Mouse (Mus musculus) kidney, postnatal 25 days (tissue): ENCODE measurements around the gene Srcap.
"Not testable (repeated sequence)": the region's sequence is repeated elsewhere in the genome, so short reads cannot be mapped to it uniquely, and the experiment has no call there.

Source experiments
- DNase-seq, 2 experiments: peaks; one replicate each; pipeline ENCODE4 v3.0.0; 2021; ENCODE audit warnings: mixed read lengths in 2 of 2

Gene Srcap

DNA sequence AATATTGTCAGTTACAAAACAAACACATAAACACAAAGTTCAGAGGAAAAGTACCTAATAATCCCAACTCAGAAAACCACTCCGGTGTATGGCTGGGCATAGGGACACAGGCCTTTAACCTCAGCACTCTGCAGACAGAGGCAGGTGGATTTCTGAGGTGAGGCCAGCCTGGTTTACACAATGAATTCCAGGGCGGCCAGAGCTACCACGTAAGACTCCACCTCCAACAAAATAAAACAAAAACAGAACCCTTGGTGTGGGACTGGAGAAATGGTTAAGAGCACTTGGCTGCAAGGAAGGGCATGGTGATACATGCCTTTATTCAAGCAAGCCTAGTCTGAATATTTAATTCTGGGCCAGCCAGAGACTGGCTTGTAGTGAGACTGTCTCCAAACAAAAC, 19.9 kb upstream of the Srcap start:
- DNase-seq, result no peak

DNA sequence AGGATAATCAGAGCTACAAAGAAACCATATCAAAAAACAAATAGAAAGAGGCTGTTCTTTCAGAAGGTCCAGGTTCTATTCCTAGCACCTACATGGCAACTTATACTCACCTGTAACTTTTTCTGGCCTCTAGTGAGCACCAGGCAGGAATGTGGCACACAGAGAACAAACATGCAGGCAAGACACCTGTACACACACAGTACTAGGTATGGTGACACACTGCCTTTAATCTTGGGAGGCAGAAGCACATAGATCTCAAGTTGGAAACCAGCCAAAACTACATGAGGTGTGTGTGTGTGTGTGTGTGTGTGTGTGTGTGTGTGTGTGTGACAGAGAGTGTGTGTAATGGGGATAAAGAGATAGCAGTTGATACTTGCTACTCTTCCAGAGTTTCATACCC, 17.1 kb upstream of the Srcap start:
- no peak for DNase-seq

DNA sequence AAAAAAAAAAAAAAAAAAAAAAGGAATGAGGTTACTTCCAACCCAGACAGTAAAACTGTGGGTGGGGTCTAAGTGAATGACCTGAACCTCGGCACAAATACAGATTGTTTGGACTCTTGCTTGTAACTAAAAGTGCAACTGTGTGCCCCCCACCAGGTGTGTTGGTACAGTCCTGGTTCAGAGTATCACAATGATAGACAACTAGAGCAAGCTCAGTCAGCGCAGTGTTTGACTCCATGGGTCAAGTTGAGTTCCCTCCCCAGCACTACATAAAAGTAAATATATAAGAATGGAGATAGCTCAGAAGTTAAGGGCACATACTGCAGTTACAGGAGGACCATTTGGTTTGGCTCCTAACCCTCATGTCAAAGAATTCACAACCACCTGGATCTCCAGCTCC, 14.4 kb upstream of the Srcap start:
- DNase-seq, result no peak

DNA sequence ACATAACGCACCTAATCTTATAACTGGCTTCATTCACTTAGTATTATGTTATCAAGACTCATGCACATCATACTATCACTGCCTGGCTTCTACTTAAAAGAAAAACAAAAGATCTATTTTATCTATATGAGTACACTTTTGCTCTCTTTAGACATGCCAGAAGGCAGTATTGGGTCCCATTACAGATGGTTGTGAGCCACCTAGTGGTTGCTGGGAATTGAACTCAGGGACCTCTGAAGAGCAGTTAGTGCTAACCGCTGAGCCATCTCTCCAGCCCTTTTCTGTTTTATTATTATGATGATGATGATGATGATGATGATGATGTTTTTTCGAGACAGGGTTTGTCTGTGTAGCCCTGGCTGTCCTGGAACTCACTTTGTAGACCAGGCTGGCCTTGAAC, 13.4 kb upstream of the Srcap start:
- peak; percentile 61 to 71 for DNase-seq

DNA sequence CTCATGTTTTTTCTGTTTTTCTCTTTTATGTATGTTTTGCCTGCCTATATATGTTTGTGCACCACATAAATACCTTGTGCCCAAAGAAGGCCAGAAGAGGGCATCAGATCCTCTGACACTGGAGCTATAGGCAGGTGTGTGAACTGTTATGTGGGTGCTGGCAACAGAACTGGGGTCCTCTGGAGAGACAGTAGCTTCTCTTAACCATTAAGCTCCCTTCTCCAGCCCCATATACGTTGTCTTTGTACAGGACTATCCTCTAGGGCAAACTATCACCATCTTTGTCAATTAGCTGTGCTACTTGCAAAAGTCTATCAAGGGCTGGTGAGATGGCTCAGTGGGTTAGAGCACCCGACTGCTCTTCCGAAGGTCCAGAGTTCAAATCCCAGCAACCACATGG, 3.5 kb upstream of the Srcap start:
- no peak for DNase-seq

DNA sequence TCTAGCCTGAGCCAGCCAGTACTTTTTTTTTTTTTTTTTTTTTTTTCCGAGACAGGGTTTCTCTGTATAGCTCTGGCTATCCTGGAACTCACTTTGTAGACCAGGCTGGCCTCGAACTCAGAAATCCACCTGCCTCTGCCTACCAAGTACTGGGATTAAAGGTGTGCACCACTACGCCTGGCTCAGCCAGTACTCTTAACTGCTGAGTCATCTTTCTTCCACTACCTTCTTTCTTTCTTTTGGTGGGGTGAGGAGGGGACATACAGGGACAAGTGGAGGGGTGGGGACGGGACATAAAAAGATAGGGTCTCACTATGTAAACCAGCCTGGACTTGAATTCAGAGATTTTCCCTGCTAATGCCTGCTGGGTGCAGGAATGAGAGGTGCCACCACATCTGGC, 2.0 kb upstream of the Srcap start:
- DNase-seq, result not testable (repeated sequence)

DNA sequence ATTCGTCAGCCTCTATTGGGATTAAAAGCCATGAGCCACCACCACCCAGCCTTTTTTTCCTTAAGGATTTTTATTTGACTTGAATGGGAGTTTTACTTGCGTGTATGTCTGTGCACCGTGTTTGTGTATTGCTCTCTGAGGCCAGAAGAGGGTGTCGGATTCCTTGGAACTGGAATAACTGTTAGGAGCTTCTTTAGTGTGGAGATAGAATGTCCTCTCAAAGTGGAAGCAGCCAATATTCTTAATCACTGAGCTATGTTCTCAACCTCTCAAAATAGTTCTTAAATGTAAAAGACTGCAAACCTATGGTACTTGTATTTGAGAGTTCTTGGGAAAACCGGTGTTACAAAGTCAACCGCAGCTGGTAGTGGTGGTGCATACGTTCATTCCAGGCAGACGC, 542 bp upstream of the Srcap start:
- DNase-seq, result peak in 1 of 2 experiments; percentile 41

DNA sequence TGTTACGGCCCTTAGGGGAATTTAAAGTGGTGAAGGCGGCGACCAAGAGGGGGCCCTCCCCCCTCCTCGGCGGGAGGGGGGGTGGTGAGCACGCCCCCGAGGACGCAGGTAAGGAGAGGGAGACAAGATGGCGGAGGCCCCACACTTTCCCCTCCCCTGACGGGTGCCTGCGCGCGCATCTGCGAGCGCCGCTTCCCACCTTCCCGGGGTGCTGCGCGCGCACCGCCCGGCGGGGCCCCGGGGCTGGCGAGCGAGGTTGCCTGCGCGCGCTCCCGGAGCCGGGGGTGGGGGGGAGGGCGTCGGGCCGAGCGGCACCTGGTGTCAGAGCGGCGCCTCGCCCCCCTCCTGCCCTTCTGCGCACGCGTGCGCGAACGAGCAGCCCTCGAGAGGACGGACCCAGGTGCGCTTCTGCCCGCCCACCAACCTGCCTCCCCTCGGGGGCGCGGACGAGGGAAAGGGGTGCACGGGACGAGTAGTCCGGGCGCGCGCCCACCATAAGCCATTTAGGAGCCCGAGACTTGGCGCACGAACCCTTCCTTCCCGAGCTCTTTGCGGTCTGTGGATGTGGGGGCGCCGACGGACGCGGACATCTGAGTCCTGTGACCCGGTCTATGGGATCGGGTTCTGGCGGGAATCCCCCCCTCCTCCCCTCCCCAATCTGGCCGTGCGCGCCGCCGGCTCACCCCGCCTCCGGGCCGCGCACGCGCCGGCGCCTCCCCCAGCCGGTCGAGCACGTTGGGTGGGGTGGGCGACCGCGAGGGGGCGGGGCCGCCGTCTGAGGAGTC, 640 bp downstream of the Srcap start:
- DNase-seq, result peak; percentile 86 to 96

DNA sequence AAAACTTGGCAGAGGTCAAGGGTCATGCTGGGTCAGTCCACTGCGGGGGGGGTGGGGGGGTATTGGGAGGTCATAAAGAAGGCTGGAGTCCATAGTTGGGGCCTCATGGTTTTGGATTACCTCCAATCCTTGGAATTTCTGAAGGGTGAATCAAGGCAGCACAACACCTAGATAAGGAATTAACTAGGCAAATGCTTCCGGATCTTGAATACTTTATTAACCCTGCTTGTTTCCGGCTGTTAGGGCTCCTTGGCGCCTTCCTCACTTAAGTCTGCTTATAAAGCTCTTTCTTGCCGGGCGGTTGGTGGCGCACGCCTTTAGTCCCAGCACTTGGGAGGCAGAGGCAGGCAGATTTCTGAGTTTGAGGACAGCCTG, 1.2 kb downstream of the Srcap start:
- DNase-seq, result peak in 1 of 2 experiments; percentile 69

DNA sequence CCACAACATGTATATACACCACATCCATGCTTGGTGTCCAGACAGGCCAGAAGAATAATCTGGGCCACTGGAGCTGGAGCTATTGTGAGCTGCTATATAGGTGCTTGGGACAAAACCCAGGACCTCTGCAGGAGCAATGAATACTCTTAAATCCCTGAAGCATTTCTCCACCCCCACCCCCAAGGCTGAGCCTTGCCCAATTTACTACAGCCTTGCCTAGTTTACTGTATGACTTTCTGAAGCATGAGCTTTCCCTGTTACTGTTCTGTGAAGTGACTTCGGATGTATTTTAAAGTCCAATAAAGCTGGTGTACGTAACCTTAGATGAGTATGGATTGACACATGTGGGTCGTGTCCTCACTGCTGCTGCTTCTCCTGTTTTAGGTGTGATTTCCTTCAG, 2.0 kb downstream of the Srcap start:
- DNase-seq, result no peak

DNA sequence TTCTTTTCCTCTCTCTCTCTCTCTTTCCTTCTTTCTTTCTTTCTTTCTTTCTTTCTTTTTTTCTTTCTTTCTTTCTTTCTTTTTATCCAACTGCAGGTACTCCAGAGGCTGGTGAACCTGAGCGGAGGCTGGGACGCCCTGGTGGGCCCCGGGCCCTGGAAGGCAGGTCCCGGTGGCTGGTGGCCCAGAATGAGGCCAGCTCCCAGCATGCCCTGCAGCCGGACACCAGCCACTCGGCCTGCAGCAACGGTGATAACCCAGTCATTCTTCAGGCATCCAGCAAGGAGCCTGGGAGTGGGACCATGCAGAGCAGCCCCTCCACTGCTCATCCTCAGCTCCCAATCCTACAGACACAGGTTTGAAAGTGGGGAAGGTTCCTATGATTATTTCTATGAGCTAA, 4.1 kb downstream of the Srcap start:
- no peak for DNase-seq

DNA sequence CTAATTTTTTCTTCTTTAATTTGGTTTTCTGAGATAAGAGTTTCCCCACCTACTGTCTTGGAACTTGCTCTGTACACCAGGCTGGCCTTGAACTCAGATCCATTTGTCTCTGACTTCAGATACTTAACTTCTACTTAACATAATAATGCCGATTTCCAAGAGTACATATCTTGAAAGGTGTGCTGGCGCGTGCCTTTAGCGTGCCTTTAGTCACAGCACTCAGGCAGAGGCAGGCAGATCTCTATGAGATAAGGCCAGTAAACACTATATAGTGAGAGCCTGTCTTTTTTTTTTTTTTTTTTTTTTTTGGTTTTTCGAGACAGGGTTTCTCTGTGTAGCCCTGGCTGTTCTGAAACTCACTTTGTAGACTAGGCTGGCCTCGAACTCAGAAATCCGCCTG, 4.6 kb downstream of the Srcap start:
- no peak for DNase-seq

DNA sequence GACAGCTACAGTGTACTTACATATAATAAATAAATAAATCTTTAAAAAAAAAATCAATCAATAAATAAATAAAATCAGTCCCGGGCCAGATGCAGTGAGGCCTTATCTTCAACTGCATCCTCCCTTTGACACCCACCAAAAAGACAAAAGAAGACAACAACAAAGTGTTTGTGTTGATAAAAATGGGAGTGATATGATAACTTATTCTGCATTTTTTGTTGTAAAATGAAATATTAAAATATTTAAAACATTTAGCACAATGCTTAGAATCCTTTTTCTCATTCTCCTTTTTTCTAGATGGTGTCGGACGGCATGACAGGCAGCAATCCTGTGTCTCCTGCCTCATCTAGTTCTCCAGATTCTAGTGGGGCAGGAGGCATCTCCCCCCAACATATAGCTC, 7.5 kb downstream of the Srcap start, which contains the start of gene Gm42715:
Gm42715 (plus strand) TSS at position 301 of the 400 bp plus-strand sequence.
- no peak for DNase-seq

DNA sequence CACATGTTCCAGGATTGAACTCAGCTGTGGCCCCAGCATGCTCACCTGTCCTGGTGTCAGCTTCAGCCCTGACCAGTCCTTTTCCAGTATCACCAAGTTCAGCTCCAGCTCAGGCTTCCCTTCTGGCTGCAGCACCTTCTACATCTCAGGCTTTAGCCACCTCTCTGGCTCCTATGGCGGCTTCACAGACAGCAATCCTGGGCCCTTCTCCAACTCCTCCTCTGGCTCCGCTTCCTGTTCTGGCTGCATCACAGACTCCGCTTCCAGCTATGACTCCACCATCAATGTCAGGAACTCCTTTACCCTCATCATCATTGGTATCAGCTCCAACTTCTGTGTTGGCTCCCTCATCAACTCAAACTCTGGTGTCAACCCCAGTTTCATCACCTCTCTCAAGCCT, 29.9 kb downstream of the Srcap start:
- no peak for DNase-seq

DNA sequence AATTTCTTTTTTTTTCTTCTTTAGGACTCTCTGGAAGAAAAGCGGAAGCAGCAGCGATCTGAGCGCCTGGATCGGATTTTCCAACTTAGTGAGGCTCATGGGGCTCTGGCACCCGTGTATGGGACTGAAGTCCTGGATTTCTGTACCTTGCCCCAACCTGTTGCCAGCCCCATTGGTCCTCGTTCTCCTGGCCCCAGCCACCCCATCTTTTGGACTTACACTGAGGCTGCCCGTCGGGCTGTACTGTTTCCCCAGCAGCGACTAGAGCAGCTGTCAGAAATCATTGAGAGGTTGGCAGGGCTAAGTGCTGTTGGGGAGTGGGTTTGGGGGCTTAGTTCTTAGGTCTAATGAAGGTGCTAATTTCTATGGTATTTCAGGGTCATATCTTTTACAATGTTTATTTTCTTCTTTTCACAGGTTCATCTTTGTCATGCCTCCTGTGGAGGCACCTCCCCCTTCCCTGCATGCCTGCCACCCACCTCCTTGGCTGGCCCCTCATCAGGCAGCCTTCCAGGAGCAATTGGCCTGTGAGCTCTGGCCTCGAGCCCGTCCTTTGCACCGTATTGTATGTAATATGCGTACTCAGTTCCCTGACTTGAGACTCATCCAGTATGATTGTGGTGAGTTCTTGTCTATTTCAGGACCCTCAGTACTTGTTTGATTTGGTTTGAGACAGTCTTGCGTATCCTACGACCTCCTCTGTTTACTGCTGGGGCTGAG, 37.5 kb downstream of the Srcap start:
- peak in 1 of 2 experiments; percentile 42 for DNase-seq

DNA sequence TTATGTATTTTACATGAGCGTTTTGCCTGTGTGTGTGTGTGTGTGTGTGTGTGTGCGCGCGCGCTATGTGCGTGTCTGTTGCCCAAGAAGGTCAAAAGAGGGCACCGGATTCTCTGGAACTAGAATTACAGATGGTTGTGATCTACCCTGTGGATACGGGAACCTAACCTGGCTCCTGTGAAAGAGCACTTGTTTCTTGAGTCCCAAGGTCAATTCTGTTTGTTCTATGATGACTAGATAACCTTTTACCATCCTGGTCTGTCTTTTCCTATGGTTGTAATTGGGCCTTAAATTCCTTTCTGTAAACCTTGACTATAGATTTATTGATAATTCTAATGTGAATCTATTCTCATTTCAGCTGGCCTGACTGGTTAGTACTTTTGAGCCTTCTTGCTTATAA, 39.8 kb downstream of the Srcap start:
- no peak for DNase-seq

DNA sequence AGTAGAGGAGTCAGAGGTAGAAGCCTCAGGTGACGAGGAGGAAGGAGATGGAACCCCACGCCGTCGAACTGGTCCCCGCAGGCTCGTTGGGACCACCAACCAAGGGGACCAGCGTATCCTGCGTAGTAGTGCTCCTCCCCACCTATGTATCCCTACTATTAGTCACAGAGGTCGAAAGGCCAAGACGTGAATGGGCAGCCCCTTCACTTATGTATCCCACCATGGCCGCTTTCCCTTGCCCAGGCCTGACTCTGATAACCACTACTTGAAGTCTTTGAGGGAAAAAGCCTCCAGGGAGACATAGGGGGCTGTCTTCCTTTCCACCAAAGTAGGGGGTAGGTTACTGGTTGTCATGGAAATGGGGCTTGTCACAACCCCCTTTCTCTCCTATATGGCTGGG, 48.8 kb downstream of the Srcap start:
- no peak for DNase-seq

DNA sequence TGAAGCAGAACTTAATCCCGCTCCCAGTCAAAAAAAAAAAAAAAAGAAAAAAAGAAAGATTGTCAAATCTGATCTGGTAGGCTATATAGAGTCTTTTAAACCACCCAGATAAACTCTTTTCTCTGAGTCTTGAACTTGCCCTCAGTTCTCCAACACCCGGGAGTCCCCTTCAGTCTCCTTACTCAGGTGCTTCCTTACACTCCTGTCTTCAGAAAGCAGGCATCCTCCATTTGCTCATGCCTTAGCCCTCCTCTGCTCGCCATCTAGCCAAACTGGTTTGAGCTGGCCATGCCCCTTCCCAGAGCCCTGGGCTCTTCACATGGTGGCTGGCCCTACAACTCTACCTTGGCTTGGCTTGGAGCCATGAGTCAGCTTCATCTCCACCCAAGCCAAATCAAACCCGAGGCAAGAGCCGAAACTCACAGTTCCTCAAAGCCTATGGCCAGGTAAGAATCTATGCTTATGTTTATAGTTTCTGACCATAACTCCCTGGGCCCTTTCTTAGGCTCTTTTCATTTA, 49.6 kb downstream of the Srcap start, which contains the start of gene Tmem265:
Tmem265 (plus strand) TSS at position 51 of the 519 bp plus-strand sequence.
- DNase-seq, result peak; percentile 31 to 48

DNA sequence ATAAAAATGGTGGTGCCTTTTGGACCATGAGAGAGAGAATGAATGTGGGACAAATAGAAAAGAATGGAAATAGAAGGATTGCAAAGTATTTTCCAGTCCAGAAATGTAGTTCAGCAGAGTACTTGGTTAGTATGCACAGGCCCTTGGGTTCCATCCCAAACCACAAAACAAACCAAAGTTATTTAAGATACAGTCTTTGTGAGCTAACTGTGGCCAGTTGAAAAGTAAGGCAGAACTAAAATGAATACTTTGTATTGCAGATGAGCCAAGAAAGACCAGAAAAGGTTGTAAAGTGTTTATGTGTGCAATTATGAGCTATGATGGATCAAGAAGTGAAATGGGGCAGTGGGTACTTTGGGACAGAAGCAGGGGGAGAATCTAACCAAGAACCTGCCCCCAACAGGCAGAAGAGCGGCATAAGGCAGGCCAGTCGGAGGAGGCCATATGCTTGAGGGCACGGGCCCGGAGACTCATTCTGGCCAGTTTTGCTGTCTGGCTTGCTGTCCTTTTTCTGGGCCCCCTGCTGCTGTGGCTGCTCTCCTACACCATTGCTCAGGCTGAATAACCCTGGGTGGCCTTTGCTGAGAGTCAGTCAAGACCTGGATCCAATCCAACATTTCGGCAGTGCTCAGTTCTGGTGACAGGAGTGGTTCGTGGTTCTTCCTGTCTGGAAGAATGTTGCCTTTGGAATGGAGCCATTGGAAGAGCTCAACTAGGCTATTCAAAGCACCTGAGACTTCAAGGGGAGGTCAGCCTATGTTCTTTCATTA, 52.8 kb downstream of the Srcap start:
- DNase-seq, result peak; percentile 59 to 60

DNA sequence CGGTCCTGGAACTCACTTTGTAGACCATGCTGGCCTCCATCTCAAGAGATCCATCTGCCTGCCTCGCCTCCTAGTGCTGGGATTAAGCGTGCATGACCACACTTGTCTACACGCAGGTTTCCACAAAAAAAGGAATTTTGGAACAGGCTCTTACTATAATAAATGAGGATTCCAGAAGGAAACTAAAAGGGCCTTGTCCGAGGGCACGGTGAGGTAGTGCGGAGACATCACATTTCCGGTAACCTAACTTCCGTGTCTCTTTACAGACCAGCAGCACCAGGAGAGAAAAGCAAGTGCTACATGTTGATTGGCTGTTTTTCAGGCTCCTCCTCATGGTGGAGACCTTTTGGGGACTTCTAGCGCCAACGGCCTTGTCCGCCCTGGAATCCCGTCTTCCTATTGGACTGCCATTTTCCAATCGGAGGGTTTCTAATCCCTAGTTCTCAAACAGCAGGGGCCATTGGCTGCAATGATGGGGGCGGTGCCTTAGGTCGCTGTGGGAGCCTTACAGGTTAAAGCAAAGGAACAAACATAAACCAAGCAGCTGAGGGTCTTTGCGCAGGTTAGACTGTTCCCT, 61.2 kb downstream of the Srcap start, which contains the start of gene Phkg2:
Phkg2 (plus strand) TSS at position 446 of the 577 bp plus-strand sequence.
- DNase-seq, result peak; percentile 94 to 98

DNA sequence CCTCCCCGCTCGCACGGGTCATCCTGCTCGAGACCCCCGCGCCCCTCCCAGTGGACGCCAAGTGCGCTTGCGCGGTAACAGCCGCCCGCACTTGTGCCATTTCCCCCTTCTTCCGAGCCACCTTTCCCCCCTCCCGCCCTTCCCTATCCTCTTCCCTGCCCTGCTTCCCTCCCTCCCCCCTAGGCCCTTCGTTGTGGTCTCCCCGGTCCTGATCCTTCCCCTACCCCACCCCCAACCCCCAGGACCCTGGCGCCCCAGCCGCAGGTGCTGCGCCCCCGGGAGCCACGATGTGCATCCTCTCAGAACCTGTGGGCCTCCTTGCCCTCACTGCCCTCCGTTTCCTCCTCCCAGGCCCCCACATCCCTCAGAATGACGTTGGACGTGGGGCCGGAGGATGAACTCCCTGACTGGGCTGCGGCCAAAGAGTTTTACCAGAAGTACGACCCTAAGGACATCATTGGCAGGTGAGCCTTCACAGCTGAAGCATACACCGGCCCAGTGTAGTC, 61.8 kb downstream of the Srcap start:
- DNase-seq, result no peak

DNA sequence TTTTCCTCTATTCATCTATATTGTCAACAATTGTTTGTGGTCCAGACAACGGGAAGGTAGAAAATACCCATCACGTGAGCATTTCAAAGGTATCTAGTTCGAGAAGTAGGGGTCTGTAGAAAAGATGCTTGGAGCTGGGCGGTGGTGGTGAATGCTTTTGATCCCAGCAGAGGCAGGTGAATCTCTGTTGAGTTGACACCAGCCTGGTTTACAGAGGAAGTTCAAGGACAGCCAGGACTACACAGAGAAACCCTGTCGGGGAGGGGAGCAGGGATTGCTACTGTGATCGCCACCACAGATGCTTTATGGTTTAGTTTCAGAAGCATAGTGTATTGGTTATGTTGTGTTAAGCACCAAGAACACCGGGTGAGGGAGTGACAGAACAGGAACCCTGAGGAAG, 62.3 kb downstream of the Srcap start:
- DNase-seq, result no peak

DNA sequence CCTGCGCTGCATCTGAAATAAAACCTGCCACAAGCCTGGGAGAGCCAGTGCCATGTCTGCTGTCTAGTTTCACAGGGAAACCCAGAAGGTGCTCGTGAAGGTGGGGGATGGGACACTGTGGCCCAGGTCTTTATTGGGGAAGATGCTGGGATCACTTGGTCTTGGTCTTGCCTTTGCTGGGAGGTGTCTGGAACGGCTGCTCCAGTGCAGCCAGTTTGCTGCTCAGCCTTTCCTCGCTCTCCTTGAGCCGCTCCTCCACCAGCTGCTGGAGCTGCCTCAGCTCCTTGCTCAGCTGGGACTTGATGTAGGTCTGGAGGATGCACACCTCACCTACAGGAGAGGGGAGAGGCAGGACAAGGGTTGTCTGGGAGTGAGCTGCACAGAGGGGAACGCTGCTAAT, 71.5 kb downstream of the Srcap start:
- peak in 1 of 2 experiments; percentile 33 for DNase-seq
